9 mouse cellular contexts compared by ENCODE assay signal in the genomic region with DNA sequence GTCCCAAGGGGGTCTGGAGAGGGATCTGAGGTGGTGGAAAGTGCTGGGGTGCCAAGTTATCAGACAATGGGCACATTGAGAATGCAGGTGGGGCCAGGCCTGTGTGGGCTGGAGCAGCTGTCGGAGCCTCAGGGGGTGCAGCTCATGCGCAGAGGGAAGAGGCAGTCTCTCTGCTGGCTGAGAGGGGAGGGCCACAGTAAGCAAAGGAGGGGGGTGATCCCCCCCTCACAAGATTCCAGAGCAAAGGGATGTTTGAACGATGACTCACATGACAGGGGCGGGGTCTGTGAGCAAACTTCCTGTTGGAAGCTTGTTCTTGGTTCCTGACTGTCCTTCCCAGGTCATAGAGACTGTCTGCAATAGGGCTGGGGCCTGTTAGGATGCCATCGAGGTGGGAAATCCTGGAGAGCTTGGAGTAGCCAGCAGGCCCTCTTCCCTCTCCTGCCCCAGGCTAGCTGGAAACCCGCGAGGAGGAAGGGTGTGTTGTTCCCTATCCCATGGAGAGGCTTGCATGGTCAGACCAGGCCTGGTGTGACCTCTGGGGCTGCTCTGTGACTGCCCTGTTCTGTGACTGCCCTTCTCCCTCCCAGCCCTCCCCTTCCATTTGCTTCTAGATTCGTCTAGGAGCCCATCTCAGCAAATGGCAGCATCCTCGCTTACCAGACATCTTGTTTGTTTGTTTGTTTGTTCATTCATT. TPM values are rescaled to one million over a fixed set of nuclear protein-coding genes. Genes with fewer than 3 reads are reported as not detected.
DNase-seq lines count a peak whose midpoint lies in the region; ATAC-seq and TF ChIP-seq lines count a peak whose summit lies in the region.
"Had no signal": no experiment of that assay in that cellular context is flagged by ENCODE, and none has a peak within 500 bp of the region (broad histone marks: within the 10 kb centered on the region; RNA-seq: fewer than 3 reads in every experiment).

No protein-coding gene starts in this region.

- H3K27ac ChIP-seq in hindbrain, embryonic 11.5 days (ENCODE audit: low read depth, low read length) = no peak overlapping the region
- H3K27ac ChIP-seq in hindbrain, embryonic 14.5 days = no peak overlapping the region
- peak overlapping the region; percentile 32; the same call in 1 of the 2 replicates for H3K27ac ChIP-seq in heart, embryonic 11.5 days (ENCODE audit: low read depth, low read length)
- H3K27ac ChIP-seq in forebrain, embryonic 16.5 days (ENCODE audit: low read length) = no peak overlapping the region

- no peaks in the 10 kb centered on the region for H3K27me3 ChIP-seq in hindbrain, embryonic 11.5 days (ENCODE audit: control insufficient read depth, insufficient read depth, low read length)
- H3K27me3 ChIP-seq in hindbrain, embryonic 14.5 days (ENCODE audit: control insufficient read depth, insufficient read depth, low read length) = no peaks in the 10 kb centered on the region
- no peaks in the 10 kb centered on the region for H3K27me3 ChIP-seq in heart, embryonic 11.5 days (ENCODE audit: control insufficient read depth, insufficient read depth, low read length)
- H3K27me3 ChIP-seq in myocyte (ENCODE audit: control insufficient read depth, insufficient read depth, insufficient read length) = no peaks in the 10 kb centered on the region
- H3K27me3 ChIP-seq in forebrain, embryonic 16.5 days (replicated peaks; ENCODE audit: control insufficient read depth, insufficient read depth, low read length) = no peaks in the 10 kb centered on the region

- H3K9me3 ChIP-seq in hindbrain, embryonic 11.5 days (ENCODE audit: control insufficient read depth, low read length) = no peaks in the 10 kb centered on the region
- no peaks in the 10 kb centered on the region for H3K9me3 ChIP-seq in hindbrain, embryonic 14.5 days (ENCODE audit: control insufficient read depth, low read length)
- no peaks in the 10 kb centered on the region for H3K9me3 ChIP-seq in heart, embryonic 11.5 days (replicated peaks; ENCODE audit: control insufficient read depth, low read length)
- H3K9me3 ChIP-seq in forebrain, embryonic 16.5 days (ENCODE audit: control insufficient read depth, low read length) = no peaks in the 10 kb centered on the region

- no peak overlapping the region for H3K4me3 ChIP-seq in hindbrain, embryonic 11.5 days (ENCODE audit: low read depth, low read length)
- H3K4me3 ChIP-seq in hindbrain, embryonic 14.5 days (replicated peaks; ENCODE audit: low read length) = no peak overlapping the region
- no peak overlapping the region for H3K4me3 ChIP-seq in heart, embryonic 11.5 days (ENCODE audit: low read depth, low read length)
- H3K4me3 ChIP-seq in myocyte = peak overlapping the region; percentile 8
- H3K4me3 ChIP-seq in forebrain, embryonic 16.5 days (replicated peaks; ENCODE audit: low read length) = no peak overlapping the region
- H3K4me3 ChIP-seq: megakaryocyte, embryonic 14.5 days had no signal

- H3K4me1 ChIP-seq in hindbrain, embryonic 11.5 days (replicated peaks; ENCODE audit: control insufficient read depth, insufficient read depth, low read length) = 0 out of 2 replicates have a peak, but pooled peaks cover 6% of the 10 kb centered on the region
- H3K4me1 ChIP-seq in hindbrain, embryonic 14.5 days (replicated peaks; ENCODE audit: control insufficient read depth, insufficient read depth, low read length) = no peaks in the 10 kb centered on the region
- H3K4me1 ChIP-seq in heart, embryonic 11.5 days (ENCODE audit: control insufficient read depth, insufficient read depth, low read length) = peaks cover 8% of the 10 kb centered on the region
- H3K4me1 ChIP-seq in forebrain, embryonic 16.5 days (replicated peaks; ENCODE audit: control insufficient read depth, insufficient read depth, low read length) = no peaks in the 10 kb centered on the region
- H3K4me1 ChIP-seq: megakaryocyte, embryonic 14.5 days had no signal

- no peak overlapping the region for H3K9ac ChIP-seq in hindbrain, embryonic 11.5 days (ENCODE audit: low read depth, low read length)
- no peak overlapping the region for H3K9ac ChIP-seq in hindbrain, embryonic 14.5 days
- no peak overlapping the region for H3K9ac ChIP-seq in heart, embryonic 11.5 days (ENCODE audit: low read depth, low read length)
- no peak overlapping the region for H3K9ac ChIP-seq in forebrain, embryonic 16.5 days (replicated peaks; ENCODE audit: low read depth, low read length)

- no peaks in the 10 kb centered on the region for H3K36me3 ChIP-seq in hindbrain, embryonic 11.5 days (ENCODE audit: control insufficient read depth, insufficient read depth, low read length)
- H3K36me3 ChIP-seq in hindbrain, embryonic 14.5 days (replicated peaks; ENCODE audit: control insufficient read depth, insufficient read depth) = no peaks in the 10 kb centered on the region
- no peaks in the 10 kb centered on the region for H3K36me3 ChIP-seq in heart, embryonic 11.5 days (ENCODE audit: control insufficient read depth, insufficient read depth, low read length)
- H3K36me3 ChIP-seq in myocyte (ENCODE audit: control insufficient read depth, insufficient read depth) = no peaks in the 10 kb centered on the region
- no peaks in the 10 kb centered on the region for H3K36me3 ChIP-seq in forebrain, embryonic 16.5 days (ENCODE audit: control insufficient read depth, insufficient read depth)

- peak; percentile 29 for TF ChIP-seq POLR2A in myocyte (IDR thresholded peaks at IDR 0.05; ENCODE audit: insufficient read length, low read depth)

- no peak overlapping the region for H3K4me2 ChIP-seq in hindbrain, embryonic 11.5 days (replicated peaks; ENCODE audit: low read depth, low read length)
- H3K4me2 ChIP-seq in hindbrain, embryonic 14.5 days (replicated peaks) = no peak overlapping the region
- no peak overlapping the region for H3K4me2 ChIP-seq in heart, embryonic 11.5 days
- H3K4me2 ChIP-seq in myocyte (ENCODE audit: low read depth) = peak overlapping the region; percentile 82
- no peak overlapping the region for H3K4me2 ChIP-seq in forebrain, embryonic 16.5 days (ENCODE audit: low read length)

- 48% methylated on average over 9 of the region's 9 CpGs for WGBS in hindbrain, embryonic 11.5 days
- 59% methylated on average over 9 of the region's 9 CpGs for whole genome bisulfite sequencing in hindbrain, embryonic 14.5 days
- 34% methylated on average over 9 of the region's 9 CpGs for WGBS in heart, embryonic 11.5 days (ENCODE audit: insufficient replicate concordance)
- 60% methylated on average over 9 of the region's 9 CpGs for whole genome bisulfite sequencing in forebrain, embryonic 16.5 days

- peak; percentile 57; the same call in 1 of the 2 replicates for ATAC-seq in hindbrain, embryonic 11.5 days (ENCODE audit: low FRiP score)
- ATAC-seq in hindbrain, embryonic 14.5 days (ENCODE audit: low FRiP score) = no peak; the same call in 1 of the 2 replicates
- peak; percentile 69; the same call in 1 of the 2 replicates for ATAC-seq in heart, embryonic 11.5 days (replicated peaks; ENCODE audit: insufficient number of reproducible peaks, low FRiP score, low TSS enrichment)
- ATAC-seq in inflammation-experienced regulatory T-cells, adult 6 months = no peak
- ATAC-seq in forebrain, embryonic 16.5 days = no peak

- no peak overlapping the region for H3ac ChIP-seq in myocyte (ENCODE audit: control insufficient read depth, insufficient read length)

- DNase-seq in hindbrain, embryonic 11.5 days (ENCODE audit: low spot score) = peak; percentile 38
- no peak for DNase-seq in hindbrain, embryonic 14.5 days (ENCODE audit: low spot score)
- DNase-seq in adrenal gland, postnatal 36 days = peak; percentile 25 to 61
- DNase-seq in kidney, postnatal 36 days = peak; percentile 87

- no peaks in the 10 kb centered on the region for H3K79me2 ChIP-seq in myocyte (ENCODE audit: control insufficient read depth, insufficient read depth)

TF ChIP-seq in myocyte, 11 proteins besides CTCF, POLR2A, EP300 and RAD21:
- TF ChIP-seq USF1 (IDR thresholded peaks at IDR 0.05; ENCODE audit: low read depth) = no peak
- no peak for TF ChIP-seq SRF (IDR thresholded peaks at IDR 0.05; ENCODE audit: control insufficient read depth, insufficient read length, low read depth)
- peak; percentile 88 for TF ChIP-seq TCF12 (IDR thresholded peaks at IDR 0.05; ENCODE audit: insufficient read depth, poor library complexity, severe bottlenecking)
- TF ChIP-seq MYOD1 (IDR thresholded peaks at IDR 0.05; ENCODE audit: control insufficient read depth in 1 of 3, insufficient read length in 2 of 3, low read depth in 2 of 3) = peak in 2 of 3 experiments; percentile 98 to 99
- no peak for TF ChIP-seq E2F4 (IDR thresholded peaks at IDR 0.05; ENCODE audit: insufficient read depth)
- TF ChIP-seq CEBPB (IDR thresholded peaks at IDR 0.05; ENCODE audit: insufficient read depth, poor library complexity, severe bottlenecking) = no peak
- peak; percentile 76 to 99 (median 99) for TF ChIP-seq MYOG (IDR thresholded peaks at IDR 0.05; ENCODE audit: control insufficient read depth in 1 of 3, insufficient read depth in 1 of 3, insufficient read length in 2 of 3, low read depth in 2 of 3)
- TF ChIP-seq TCF3 (IDR thresholded peaks at IDR 0.05; ENCODE audit: insufficient read length, low read depth) = peak; percentile 84
TF ChIP-seq in myocyte: peak in this region for 4.

RNA-seq across cellular contexts. Expression of a gene that starts 16.5 kb away (rescaled TPM):
- polyA plus RNA-seq in hindbrain, embryonic 11.5 days (2014; fragmentation: Nextera tagmentation; extraction: Ambion mirVana) = 6.0 and 6.7 TPM in 2 replicates
- polyA plus RNA-seq in hindbrain, embryonic 14.5 days (2014; fragmentation: Nextera tagmentation; extraction: Ambion mirVana) = 1.5 and 2.6 TPM in 2 replicates
- not detected for total RNA-seq in adrenal gland, postnatal 36 days (2021)
- polyA plus RNA-seq in heart, embryonic 11.5 days (2014; fragmentation: Nextera tagmentation; extraction: Ambion mirVana) = 1.4 and 1.7 TPM in 2 replicates
- 0.11 TPM for polyA plus RNA-seq in myocyte (2012; fragmentation: generic; extraction: Trizol)
- polyA plus RNA-seq in inflammation-experienced regulatory T-cells, adult 6 months (2017; shearing (Covaris generic)) = 1 to 10 TPM in 2 of 3 experiments, under 1 TPM in 1; 0.26 to 2.4 (median 1.1) TPM
- 3.0 and 4.2 TPM in 2 replicates for polyA plus RNA-seq in forebrain, embryonic 16.5 days (2015; fragmentation: Nextera tagmentation; extraction: Ambion mirVana)

RNA-seq across cellular contexts. Expression of a gene that starts 46.4 kb away (rescaled TPM):
- polyA plus RNA-seq in hindbrain, embryonic 11.5 days (2014; fragmentation: Nextera tagmentation; extraction: Ambion mirVana) = 3.7 and 4.8 TPM in 2 replicates
- 5.8 and 7.5 TPM in 2 replicates for polyA plus RNA-seq in hindbrain, embryonic 14.5 days (2014; fragmentation: Nextera tagmentation; extraction: Ambion mirVana)
- total RNA-seq in adrenal gland, postnatal 36 days (2021) = 100 to 1,000 TPM; 132 to 140 TPM
- polyA plus RNA-seq in heart, embryonic 11.5 days (2014; fragmentation: Nextera tagmentation; extraction: Ambion mirVana) = 6.9 and 7.6 TPM in 2 replicates
- 99.0 TPM for polyA plus RNA-seq in myocyte (2012; fragmentation: generic; extraction: Trizol)
- 100 to 1,000 TPM in 1 of 3 experiments, 10 to 100 TPM in 2; 67.0 to 101 (median 94.0) TPM for polyA plus RNA-seq in inflammation-experienced regulatory T-cells, adult 6 months (2017; shearing (Covaris generic))
- polyA plus RNA-seq in forebrain, embryonic 16.5 days (2015; fragmentation: Nextera tagmentation; extraction: Ambion mirVana) = 7.9 and 9.2 TPM in 2 replicates

Comparison
In these comparisons a context has a peak if more than half of its experiments do, and no peak if none do; other contexts are left out.
1. ATAC-seq: peak in hindbrain, embryonic 11.5 days (single experiment) and heart, embryonic 11.5 days (single experiment); none in hindbrain, embryonic 14.5 days (single experiment), inflammation-experienced regulatory T-cells, adult 6 months (single experiment) and forebrain, embryonic 16.5 days (single experiment).